Mouse (Mus musculus) stomach, embryonic 15.5 days (tissue): ENCODE data around the gene Sh3pxd2a. TPM values are rescaled to one million over a fixed set of nuclear protein-coding genes. Genes with fewer than 3 reads are reported as not detected.

Experiments
- ATAC-seq: fragments of 200-750 bp; cut with Nextera tagmentation; 2 replicates; pipeline ENCODE4 v1.8.0; 2017; ENCODE audit warnings: low read depth, moderate number of reproducible peaks, moderate TSS enrichment; ENCODE audit not compliant: insufficient read depth, low FRiP score
- H3K27ac ChIP-seq: fragments of 300-500 bp; sonication (generic); 2 replicates; pipeline ENCODE4 v1.5.1; 2015; ENCODE audit warnings: mild to moderate bottlenecking, inconsistent platforms
- H3K27me3 ChIP-seq: fragments of 300-500 bp; sonication (generic); replicated peaks from 2 replicates; pipeline ENCODE4 v1.6.1; 2015; ENCODE audit warnings: inconsistent platforms
- H3K36me3 ChIP-seq: fragments of 300-500 bp; sonication (generic); 2 replicates; pipeline ENCODE4 v1.6.1; 2015; ENCODE audit warnings: inconsistent platforms
- H3K4me1 ChIP-seq: fragments of 300-500 bp; sonication (generic); 2 replicates; pipeline ENCODE4 v1.6.1; 2015; ENCODE audit warnings: inconsistent platforms
- H3K4me2 ChIP-seq: fragments of 300-500 bp; sonication (generic); 2 replicates; pipeline ENCODE4 v1.6.1; 2015; ENCODE audit warnings: mild to moderate bottlenecking, inconsistent platforms
- H3K4me3 ChIP-seq: fragments of 300-500 bp; sonication (generic); replicated peaks from 2 replicates; pipeline ENCODE4 v1.5.1; 2015; ENCODE audit warnings: inconsistent platforms
- H3K9ac ChIP-seq: fragments of 300-500 bp; sonication (generic); 2 replicates; pipeline ENCODE4 v1.6.1; 2015; ENCODE audit warnings: inconsistent platforms
- H3K9me3 ChIP-seq: fragments of 300-500 bp; sonication (generic); 2 replicates; pipeline ENCODE4 v1.6.1; 2016; ENCODE audit warnings: inconsistent platforms
- WGBS: fragments of 180-500 bp; shearing (Covaris S2); methylation state at CpG from one replicate; pipeline ENCODE4 v1.1.7; 2015; 5-methylcytosine and 5-hydroxymethylcytosine counted together
- polyA plus RNA-seq: library from polyadenylated mRNA; unstranded; fragments of >200 nt; fragmentation: Nextera tagmentation; extraction: Ambion mirVana; gene quantifications from 2 replicates; pipeline ENCODE4 v1.2.1, GENCODE M21; 2015

Gene Sh3pxd2a
- polyA plus RNA-seq, 1 experiment from 2014 or later, result 6.8 TPM

GRCm38 (mm10) chr19:47487572-47487971 is 23.4 kb upstream of the Sh3pxd2a start:
- WGBS, result 73% methylated on average over 9 of the region's 9 CpGs
- Histone ChIP-seq H3K4me1 (peaks cover 3% of the 10 kb centered on the region), H3K9ac (no peak overlapping the region), H3K4me2 (no peak overlapping the region), H3K27ac (no peak overlapping the region), H3K27me3 (no peaks in the 10 kb centered on the region), H3K36me3 (no peaks in the 10 kb centered on the region), H3K4me3 (no peak overlapping the region), H3K9me3 (no peaks in the 10 kb centered on the region)
- no peak for ATAC-seq

GRCm38 (mm10) chr19:47485997-47486566 is 21.9 kb upstream of the Sh3pxd2a start:
- no peaks in the 10 kb centered on the region for H3K36me3 ChIP-seq
- H3K9me3 ChIP-seq, result no peaks in the 10 kb centered on the region
- H3K27me3 ChIP-seq, result no peaks in the 10 kb centered on the region
- no peak overlapping the region for H3K9ac ChIP-seq
- H3K4me1 ChIP-seq, result no peaks in the 10 kb centered on the region
- 24% methylated on average over 9 of the region's 9 CpGs for WGBS
- H3K4me3 ChIP-seq, result no peak overlapping the region
- peak overlapping the region; percentile 82 for H3K27ac ChIP-seq
- H3K4me2 ChIP-seq, result peak overlapping the region; percentile 32
- peak; percentile 73 for ATAC-seq

- Histone ChIP-seq H3K9me3 (no peaks in the 10 kb centered on the region), H3K4me2 (no peak overlapping the region), H3K9ac (no peak overlapping the region), H3K27ac (no peak overlapping the region), H3K4me3 (no peak overlapping the region), H3K27me3 (no peaks in the 10 kb centered on the region), H3K4me1 (no peaks in the 10 kb centered on the region), H3K36me3 (no peaks in the 10 kb centered on the region)
- ATAC-seq, result no peak
- 74% methylated on average over 3 of the region's 3 CpGs for WGBS
These were observed 19.9 kb upstream of the Sh3pxd2a start for GRCm38 (mm10) chr19:47484110-47484509.

- H3K36me3 ChIP-seq, result no peaks in the 10 kb centered on the region
- no peaks in the 10 kb centered on the region for H3K4me1 ChIP-seq
- no peak overlapping the region for H3K4me2 ChIP-seq
- no peak overlapping the region for H3K9ac ChIP-seq
- no peaks in the 10 kb centered on the region for H3K9me3 ChIP-seq
- H3K27me3 ChIP-seq, result no peaks in the 10 kb centered on the region
- ATAC-seq, result no peak
- H3K4me3 ChIP-seq, result no peak overlapping the region
- 39% methylated on average over 3 of the region's 3 CpGs for WGBS
- H3K27ac ChIP-seq, result no peak overlapping the region
These were observed 19.1 kb upstream of the Sh3pxd2a start for GRCm38 (mm10) chr19:47483346-47483745.

GRCm38 (mm10) chr19:47473453-47473852 is 9.3 kb upstream of the Sh3pxd2a start:
- Histone ChIP-seq H3K9ac (no peak overlapping the region), H3K4me3 (no peak overlapping the region), H3K27me3 (no peaks in the 10 kb centered on the region), H3K4me2 (no peak overlapping the region), H3K9me3 (no peaks in the 10 kb centered on the region), H3K36me3 (no peaks in the 10 kb centered on the region), H3K4me1 (peaks cover 4% of the 10 kb centered on the region), H3K27ac (no peak overlapping the region)
- WGBS, result 72% methylated on average over 3 of the region's 3 CpGs
- ATAC-seq, result no peak

GRCm38 (mm10) chr19:47472881-47473400 is 8.7 kb upstream of the Sh3pxd2a start:
- no peak overlapping the region for H3K4me2 ChIP-seq
- H3K27ac ChIP-seq, result no peak overlapping the region
- H3K4me3 ChIP-seq, result no peak overlapping the region
- no peaks in the 10 kb centered on the region for H3K9me3 ChIP-seq
- peak; percentile 87; the same call in 1 of the 2 replicates for ATAC-seq
- H3K36me3 ChIP-seq, result no peaks in the 10 kb centered on the region
- WGBS, result 40% methylated on average over 15 of the region's 15 CpGs
- H3K27me3 ChIP-seq, result no peaks in the 10 kb centered on the region
- H3K9ac ChIP-seq, result no peak overlapping the region
- H3K4me1 ChIP-seq, result peaks cover 4% of the 10 kb centered on the region

- Histone ChIP-seq H3K4me3 (no peak overlapping the region), H3K27ac (no peak overlapping the region), H3K4me1 (peaks cover 4% of the 10 kb centered on the region), H3K4me2 (no peak overlapping the region), H3K27me3 (no peaks in the 10 kb centered on the region), H3K9me3 (no peaks in the 10 kb centered on the region), H3K9ac (no peak overlapping the region), H3K36me3 (no peaks in the 10 kb centered on the region)
- WGBS, result 64% methylated on average over 4 of the region's 4 CpGs
- ATAC-seq, result no peak
These were observed 7.6 kb upstream of the Sh3pxd2a start for GRCm38 (mm10) chr19:47471808-47472207.

GRCm38 (mm10) chr19:47468750-47469149 is 4.5 kb upstream of the Sh3pxd2a start:
- H3K27ac ChIP-seq, result no peak overlapping the region
- WGBS, result 65% methylated on average over 3 of the region's 3 CpGs
- no peak overlapping the region for H3K4me2 ChIP-seq
- no peak overlapping the region for H3K4me3 ChIP-seq
- peaks cover 4% of the 10 kb centered on the region for H3K4me1 ChIP-seq
- H3K9ac ChIP-seq, result no peak overlapping the region
- no peaks in the 10 kb centered on the region for H3K9me3 ChIP-seq
- H3K27me3 ChIP-seq, result no peaks in the 10 kb centered on the region
- no peaks in the 10 kb centered on the region for H3K36me3 ChIP-seq
- no peak for ATAC-seq

GRCm38 (mm10) chr19:47466775-47467174 is 2.6 kb upstream of the Sh3pxd2a start:
- no peak overlapping the region for H3K4me3 ChIP-seq
- no peaks in the 10 kb centered on the region for H3K9me3 ChIP-seq
- ATAC-seq, result no peak
- H3K27ac ChIP-seq, result no peak overlapping the region
- no peak overlapping the region for H3K9ac ChIP-seq
- no peaks in the 10 kb centered on the region for H3K36me3 ChIP-seq
- peaks cover 9% of the 10 kb centered on the region; the same call in 1 of the 2 replicates for H3K4me1 ChIP-seq
- 75% methylated on average over 8 of the region's 8 CpGs for WGBS
- H3K4me2 ChIP-seq, result no peak overlapping the region
- H3K27me3 ChIP-seq, result no peaks in the 10 kb centered on the region

- Histone ChIP-seq H3K27ac (no peak overlapping the region), H3K9me3 (no peaks in the 10 kb centered on the region), H3K9ac (no peak overlapping the region), H3K27me3 (no peaks in the 10 kb centered on the region), H3K4me1 (peaks cover 13% of the 10 kb centered on the region; the same call in 1 of the 2 replicates), H3K36me3 (no peaks in the 10 kb centered on the region), H3K4me3 (no peak overlapping the region), H3K4me2 (no peak overlapping the region; the same call in 1 of the 2 replicates)
- WGBS, result 67% methylated on average over 9 of the region's 9 CpGs
- ATAC-seq, result no peak
These were observed 1.3 kb upstream of the Sh3pxd2a start for GRCm38 (mm10) chr19:47465467-47465866.

GRCm38 (mm10) chr19:47463636-47464303 is 431 bp downstream of the Sh3pxd2a start:
- H3K4me3 ChIP-seq, result peak overlapping the region; percentile 83
- H3K4me1 ChIP-seq, result peaks cover 26% of the 10 kb centered on the region
- H3K9ac ChIP-seq, result peak overlapping the region; percentile 88
- peak; percentile 67 for ATAC-seq
- peak overlapping the region; percentile 90 for H3K4me2 ChIP-seq
- H3K27ac ChIP-seq, result peak overlapping the region; percentile 93
- H3K9me3 ChIP-seq, result no peaks in the 10 kb centered on the region
- WGBS, result 0% methylated on average over 46 of the region's 46 CpGs
- no peaks in the 10 kb centered on the region for H3K27me3 ChIP-seq
- no peaks in the 10 kb centered on the region for H3K36me3 ChIP-seq

- Histone ChIP-seq H3K4me3 (peak overlapping the region; percentile 83), H3K27ac (0 out of 2 replicates have a peak overlapping the region, but pooled peaks have one; percentile 93), H3K4me2 (peak overlapping the region; percentile 90), H3K27me3 (no peaks in the 10 kb centered on the region), H3K36me3 (no peaks in the 10 kb centered on the region), H3K9ac (peak overlapping the region; percentile 88), H3K9me3 (no peaks in the 10 kb centered on the region), H3K4me1 (peaks cover 31% of the 10 kb centered on the region)
- 2% methylated on average over 13 of the region's 13 CpGs for WGBS
- ATAC-seq, result no peak
These were observed 995 bp downstream of the Sh3pxd2a start for GRCm38 (mm10) chr19:47463206-47463605.
